Mouse (Mus musculus) heart, adult 9 months (tissue): ENCODE data around the gene Zcchc7.
"Not testable (repeated sequence)": the region's sequence is repeated elsewhere in the genome, so short reads cannot be mapped to it uniquely, and the experiment has no call there.

ENCODE experiments used
- DNase-seq, 2 experiments: peaks; one replicate each; pipeline ENCODE4 v3.0.0; 2022; ENCODE audit warnings: low spot score in 2 of 2

Gene Zcchc7

GRCm38 (mm10) chr4:44757131-44757530 is 1.5 kb downstream of the Zcchc7 start:
- DNase-seq = not testable (repeated sequence)

GRCm38 (mm10) chr4:44774890-44775289 is 19.2 kb downstream of the Zcchc7 start:
- no peak for DNase-seq

DNA sequence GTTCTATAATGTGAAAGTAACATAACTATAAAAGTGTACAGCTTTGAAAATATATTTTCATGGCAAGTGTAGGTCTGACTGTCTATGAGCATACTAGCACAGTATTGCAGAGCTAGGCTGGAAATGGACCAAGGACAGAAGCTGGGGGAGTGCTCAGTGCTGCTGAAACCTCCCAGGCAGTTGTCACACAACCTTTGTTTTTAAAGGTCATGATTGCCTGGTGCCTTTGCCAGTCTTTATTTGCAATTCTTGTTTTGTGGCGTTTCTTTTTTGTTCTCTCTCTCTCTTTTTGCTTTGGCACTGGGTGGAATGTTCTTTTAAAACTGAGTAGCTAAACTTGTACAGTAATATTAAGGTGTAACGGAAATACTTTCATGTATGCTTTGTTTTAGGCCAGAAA is 21.0 kb downstream of the Zcchc7 start:
- DNase-seq = peak; percentile 20 to 24

DNA sequence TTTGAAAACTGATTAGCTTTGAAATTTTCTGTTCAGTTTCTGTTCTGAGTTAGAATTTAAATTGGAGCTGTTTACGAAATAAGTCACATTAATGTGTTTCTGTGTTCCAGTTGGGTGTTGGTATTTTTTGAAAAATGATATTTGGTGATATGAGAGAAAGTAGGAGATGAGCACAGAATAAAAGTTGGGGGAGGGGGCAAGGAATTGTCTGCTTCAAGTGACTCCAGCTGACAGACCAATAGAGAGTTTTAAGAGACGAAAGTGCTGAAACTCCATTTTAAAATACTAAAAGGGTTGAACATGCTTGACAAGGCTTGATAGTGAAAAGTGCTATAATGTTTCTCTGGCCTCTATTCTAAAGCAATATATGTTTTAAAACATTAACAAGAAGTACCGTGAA is 21.4 kb downstream of the Zcchc7 start:
- no peak for DNase-seq

DNA sequence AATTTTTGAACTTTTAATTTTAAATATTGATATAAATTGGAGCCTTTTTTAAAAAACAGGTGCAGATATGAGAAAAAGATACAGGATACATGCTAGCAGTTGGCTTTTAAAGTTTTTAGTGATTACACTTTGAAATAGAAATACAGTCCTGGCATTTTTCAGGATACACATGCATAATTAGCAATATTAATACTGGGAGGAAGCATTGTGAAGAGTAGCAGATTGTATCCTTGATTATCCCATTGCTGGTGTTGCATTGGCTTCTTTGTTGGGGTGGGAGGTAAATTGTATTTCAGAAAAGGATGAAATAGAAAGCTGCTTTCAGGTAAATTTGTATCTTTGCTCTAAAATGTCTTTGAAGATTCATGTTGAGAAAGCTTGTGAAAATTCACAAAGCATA is 22.0 kb downstream of the Zcchc7 start:
- no peak for DNase-seq

DNA sequence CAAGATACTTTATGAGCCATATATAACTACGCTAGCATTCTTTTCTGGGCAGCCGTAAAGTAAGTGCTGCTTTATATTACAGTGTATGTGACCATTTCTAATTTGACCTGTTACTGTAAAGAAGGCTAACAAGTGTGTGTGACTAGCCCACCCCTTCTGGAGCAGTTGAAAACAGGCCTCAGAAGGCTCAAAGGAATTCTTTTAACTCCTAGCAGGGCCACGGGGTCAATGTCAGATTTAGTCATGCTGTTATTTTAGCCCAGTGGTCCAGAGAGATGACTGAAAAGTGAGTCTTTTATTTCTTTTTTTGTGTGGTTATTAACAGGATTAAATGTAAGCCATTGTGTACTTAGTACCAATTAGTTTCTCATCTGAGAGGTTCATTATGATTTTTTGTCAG is 22.6 kb downstream of the Zcchc7 start:
- no peak for DNase-seq

GRCm38 (mm10) chr4:44780462-44781157 is 24.9 kb downstream of the Zcchc7 start:
- DNase-seq = no peak

GRCm38 (mm10) chr4:44781494-44781893 is 25.8 kb downstream of the Zcchc7 start:
- DNase-seq = no peak

- no peak for DNase-seq
Measured at GRCm38 (mm10) chr4:44783566-44784292, 28.1 kb downstream of the Zcchc7 start.

DNA sequence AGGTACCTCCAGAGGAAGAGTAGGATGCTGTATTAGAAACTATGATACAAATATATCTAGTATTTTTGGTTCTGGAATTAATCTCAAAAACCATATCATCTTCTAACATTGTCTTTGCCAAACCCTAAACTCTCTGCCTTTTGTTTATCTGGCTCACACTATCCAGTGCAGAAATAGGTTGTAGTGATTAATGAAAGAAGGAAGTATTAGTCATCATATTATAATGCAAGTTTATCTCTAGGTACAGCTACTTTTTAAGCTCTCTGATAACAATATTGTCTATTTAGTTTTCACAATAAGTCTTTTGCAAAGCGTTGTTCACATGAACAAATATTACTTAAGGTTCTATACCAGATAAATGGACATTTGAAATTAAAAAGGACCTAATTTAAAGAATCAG is 57.2 kb downstream of the Zcchc7 start:
- no peak for DNase-seq

GRCm38 (mm10) chr4:44813770-44814169 is 58.1 kb downstream of the Zcchc7 start:
- DNase-seq = no peak

DNA sequence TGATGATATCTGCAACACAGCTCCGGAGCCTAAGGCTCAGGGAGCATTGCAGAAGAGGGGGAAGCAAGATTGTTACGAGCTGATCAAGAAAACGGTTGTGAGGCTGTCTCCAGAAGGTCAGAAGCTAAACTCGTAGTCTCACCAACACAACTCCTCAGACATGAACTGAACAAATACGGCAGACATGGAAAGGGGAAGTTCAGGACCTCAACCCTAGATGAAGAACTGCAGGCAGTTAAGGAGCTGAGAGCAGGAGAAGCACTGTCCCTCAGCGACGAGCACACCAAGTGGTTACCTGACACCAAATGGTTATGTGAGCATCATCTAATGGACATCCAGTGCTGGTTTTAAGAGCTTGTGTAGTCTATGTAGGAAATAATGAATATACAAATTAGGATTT is 60.9 kb downstream of the Zcchc7 start:
- no peak for DNase-seq

DNA sequence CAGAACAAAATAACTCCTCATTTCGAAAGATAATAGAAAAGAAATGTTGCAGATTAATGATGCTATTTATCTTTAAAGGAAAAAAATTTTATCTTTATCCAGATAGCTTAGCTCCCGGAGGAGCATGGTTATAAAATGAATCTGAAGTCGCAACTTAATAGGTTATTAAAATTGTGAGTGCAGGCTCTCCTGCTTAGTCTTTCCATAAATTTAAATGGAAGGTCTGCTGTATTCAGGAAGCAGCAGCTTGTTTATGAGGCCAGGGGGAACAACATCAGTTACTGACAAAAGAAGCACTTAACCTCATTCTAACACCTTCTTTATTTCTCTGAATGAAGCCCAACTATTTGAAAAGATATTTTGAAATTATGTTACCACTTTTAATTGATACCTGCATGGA is 74.9 kb downstream of the Zcchc7 start:
- no peak for DNase-seq

DNA sequence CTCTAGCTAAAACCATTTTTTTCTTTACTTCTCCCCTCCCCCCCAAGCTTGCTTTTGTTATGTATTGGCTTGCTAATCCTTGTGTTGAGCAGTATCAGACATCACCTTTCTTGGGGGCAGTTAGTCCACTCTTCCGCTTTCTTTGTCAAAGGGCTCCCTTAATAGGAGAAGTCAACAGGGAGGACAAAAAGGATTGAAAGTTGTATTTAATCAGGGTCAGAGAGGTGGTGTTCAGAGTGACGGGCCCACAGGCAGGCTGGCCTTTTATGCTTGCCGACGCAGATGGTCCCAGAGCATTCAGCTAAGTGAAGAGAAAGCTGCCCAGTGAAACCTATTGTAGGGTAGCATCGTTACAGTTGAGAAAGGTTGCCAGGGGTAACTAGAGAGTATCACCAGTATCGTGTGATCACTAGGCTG is 96.2 kb downstream of the Zcchc7 start:
- no peak for DNase-seq

DNA sequence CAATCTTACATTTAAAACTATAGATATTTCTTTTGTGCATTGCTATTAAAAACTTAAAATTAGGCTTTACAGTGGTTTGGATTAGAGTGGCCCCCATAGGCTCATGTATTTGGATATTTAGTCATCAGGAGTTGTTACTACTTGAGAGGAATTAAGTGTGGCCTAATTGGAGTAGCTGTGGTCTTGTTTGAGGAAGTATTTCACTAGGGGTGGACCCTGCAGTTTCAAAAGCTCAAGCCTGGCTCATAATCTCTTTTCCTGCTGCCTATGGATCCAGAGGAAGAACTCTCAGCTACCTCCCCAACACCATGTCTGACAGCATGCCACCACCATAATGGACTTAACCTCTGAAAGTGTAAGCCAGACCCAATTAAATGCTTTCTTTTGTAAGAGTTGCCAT is 115.9 kb downstream of the Zcchc7 start:
- no peak for DNase-seq

- DNase-seq = no peak
Measured at GRCm38 (mm10) chr4:44872048-44872447, 116.4 kb downstream of the Zcchc7 start.

DNA sequence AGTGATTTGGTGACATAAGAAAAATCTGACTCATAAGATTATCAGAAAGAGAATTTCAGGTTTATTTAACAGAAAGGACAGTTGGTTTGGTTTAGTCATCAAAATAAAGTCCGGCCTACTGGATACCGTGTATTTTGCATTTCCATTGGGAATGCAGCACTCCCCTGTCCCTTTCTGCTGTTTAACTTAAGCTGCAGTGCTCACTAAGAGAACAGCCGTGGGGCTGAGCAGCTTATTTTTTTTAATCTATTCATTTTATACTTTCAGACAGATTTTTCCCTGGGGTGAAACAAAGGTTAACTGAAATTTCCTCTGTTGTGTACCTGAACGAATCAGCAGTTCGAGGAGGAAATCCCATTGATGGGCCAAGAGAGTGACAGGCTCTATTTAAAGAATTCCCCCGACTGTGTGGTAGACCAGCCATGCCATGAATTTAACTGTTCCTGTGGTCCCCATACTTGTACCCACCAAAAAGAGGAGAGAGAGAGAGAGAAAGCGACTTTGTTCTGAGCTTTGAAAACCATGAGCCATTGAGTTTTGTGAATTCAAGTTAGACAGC is 124.5 kb downstream of the Zcchc7 start:
- DNase-seq = no peak

- DNase-seq = no peak
Measured at GRCm38 (mm10) chr4:44886143-44886542, 130.5 kb downstream of the Zcchc7 start.

- DNase-seq = no peak
Measured at GRCm38 (mm10) chr4:44891344-44891743, 135.7 kb downstream of the Zcchc7 start.

DNA sequence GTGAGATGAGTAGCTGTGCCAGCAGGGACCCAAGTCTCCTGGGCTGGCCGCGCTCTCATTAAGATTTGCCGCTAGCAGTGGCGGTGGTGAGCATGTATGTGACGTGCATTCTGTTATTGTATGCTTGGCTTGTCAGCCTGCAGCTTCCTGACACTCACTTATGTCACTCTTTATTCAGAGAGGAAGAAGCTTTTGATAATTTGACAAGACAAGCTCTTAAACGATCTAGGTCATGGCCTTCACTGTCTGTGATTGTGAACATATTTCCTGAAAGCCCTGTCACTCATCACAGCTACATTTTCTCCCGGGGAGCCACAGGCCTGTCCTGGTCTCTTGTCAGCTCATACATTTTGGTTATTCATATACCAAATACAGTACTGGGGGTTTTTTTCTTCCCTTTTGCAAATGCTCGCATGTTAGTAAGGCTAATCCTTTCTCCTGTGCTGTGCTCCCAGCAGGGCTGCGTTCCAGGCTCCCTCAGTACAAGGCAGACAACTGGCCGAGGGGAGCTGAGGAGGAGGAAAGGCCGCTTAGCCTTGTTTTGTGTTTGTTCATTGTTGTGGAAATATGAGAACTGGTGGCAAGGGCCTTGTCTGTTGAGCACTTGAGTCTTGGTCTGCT is 150.1 kb downstream of the Zcchc7 start:
- peak in 1 of 2 experiments; percentile 9 for DNase-seq

DNA sequence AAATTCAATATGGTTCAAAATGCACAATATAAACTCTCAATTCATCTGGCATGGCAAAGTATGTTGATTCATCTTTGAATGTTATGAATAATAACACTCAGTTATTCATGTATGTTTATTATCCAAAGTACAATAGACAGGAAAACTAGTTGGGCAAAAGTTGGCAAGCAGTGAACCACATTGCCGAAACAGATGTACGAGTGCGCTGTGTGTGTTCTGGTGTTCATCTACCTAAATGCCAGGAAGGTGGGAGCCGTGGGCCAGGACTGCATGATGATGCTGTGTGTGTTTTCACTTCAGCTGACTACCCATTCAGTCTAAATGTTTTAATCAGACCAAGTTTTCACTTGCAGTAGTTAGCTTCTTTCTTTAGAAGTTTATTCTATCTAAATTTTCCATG is 150.7 kb downstream of the Zcchc7 start:
- no peak for DNase-seq

- DNase-seq = no peak
Measured at GRCm38 (mm10) chr4:44910065-44910464, 154.4 kb downstream of the Zcchc7 start.

GRCm38 (mm10) chr4:44910857-44911256 is 155.2 kb downstream of the Zcchc7 start:
- no peak for DNase-seq
